Mouse (Mus musculus): ENCODE measurements at regions not wholly inside any gene's neighbourhood (a gene's known extent, or its start where the extent isn't known, plus 50 kb on each side); places are given as distances from the start of the nearest gene placed in this dataset.

DNA sequence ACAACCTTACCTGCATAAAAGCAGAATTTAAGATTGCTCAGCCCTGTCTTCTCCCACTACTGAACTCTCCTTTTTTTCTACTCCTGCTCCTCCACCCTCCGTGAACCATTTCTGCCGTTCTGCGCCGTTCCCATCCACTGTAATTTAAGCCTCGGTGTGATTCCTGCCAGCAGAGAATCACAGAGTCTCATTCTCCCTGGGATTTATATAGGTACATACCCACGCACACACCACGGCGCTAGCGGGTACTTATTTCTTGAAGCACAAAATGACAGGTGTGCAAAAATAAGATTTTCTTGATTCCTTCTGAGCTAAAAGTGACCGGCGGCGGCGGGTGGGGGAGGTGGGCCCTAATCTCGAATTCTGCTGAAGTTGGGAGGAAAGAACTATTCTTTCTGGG is 324.5 kb upstream of the Atp2b1 start:
- Histone ChIP-seq H3K4me2 (replicated peaks) (no peak overlapping the region), H3K36me3 (replicated peaks; ENCODE audit: control insufficient read depth, insufficient read depth) (no peaks in the 10 kb centered on the region), H3K27ac (no peak overlapping the region), H3K4me3 (replicated peaks; ENCODE audit: low read length) (no peak overlapping the region), H3K27me3 (ENCODE audit: control insufficient read depth, insufficient read depth, low read length) (no peaks in the 10 kb centered on the region), H3K9ac (no peak overlapping the region), H3K4me1 (replicated peaks; ENCODE audit: control insufficient read depth, insufficient read depth, low read length) (no peaks in the 10 kb centered on the region), H3K9me3 (ENCODE audit: control insufficient read depth, low read length) (no peaks in the 10 kb centered on the region)
- WGBS, result 86% methylated on average over 14 of the region's 14 CpGs
- ATAC-seq (ENCODE audit: low FRiP score) (no peak), DNase-seq (ENCODE audit: low spot score) (no peak)

DNA sequence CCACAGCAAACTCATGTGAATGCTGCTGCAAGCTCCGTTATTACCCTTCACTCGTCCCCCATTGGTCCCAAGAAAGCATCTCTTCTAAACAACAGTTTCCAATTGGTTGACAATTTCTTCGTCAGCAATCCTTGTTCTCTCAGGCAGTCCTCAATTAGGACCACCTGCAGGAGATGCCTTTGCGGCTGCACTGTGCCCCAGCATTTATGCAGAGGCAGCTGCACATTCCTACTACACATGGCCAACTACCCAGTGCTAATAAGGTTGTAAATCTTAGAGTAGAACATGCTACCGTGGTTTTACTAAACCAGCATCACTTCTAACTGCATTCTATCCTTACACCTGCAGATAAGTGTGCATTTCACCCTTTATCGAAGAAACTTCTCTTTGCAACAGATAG is 322.1 kb upstream of the Atp2b1 start:
- WGBS, result 84% methylated on average over 6 of the region's 6 CpGs
- ATAC-seq (ENCODE audit: low FRiP score) (no peak), DNase-seq (ENCODE audit: low spot score) (no peak)

DNA sequence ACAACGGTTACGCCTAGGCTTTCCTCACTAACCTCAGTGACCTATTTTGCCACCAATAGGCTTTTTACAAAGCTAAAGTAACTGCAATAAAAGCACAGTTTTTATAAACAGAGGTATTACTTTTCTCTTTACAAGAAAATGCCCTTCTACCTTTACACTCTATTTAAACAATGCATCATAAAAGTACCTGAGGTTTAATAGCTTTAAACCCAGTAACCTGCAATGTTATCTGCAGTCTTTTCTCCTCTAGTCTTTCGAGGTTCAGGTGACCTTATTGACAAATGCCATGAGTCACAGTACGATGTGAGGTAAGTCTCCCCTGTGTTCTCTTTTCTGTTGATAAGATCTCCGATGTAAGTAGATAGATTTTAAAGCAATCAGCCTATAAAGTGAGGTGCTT is 320.3 kb upstream of the Atp2b1 start:
- H3K27ac ChIP-seq, result no peak overlapping the region
- ATAC-seq (ENCODE audit: low FRiP score), result no peak
- H3K9me3 ChIP-seq (ENCODE audit: control insufficient read depth, low read length), result no peaks in the 10 kb centered on the region
- DNase-seq (ENCODE audit: low spot score), result no peak
- WGBS, result 84% methylated on average over 5 of the region's 5 CpGs
- no peaks in the 10 kb centered on the region for H3K36me3 ChIP-seq (replicated peaks; ENCODE audit: control insufficient read depth, insufficient read depth)
- no peak overlapping the region for H3K4me3 ChIP-seq (replicated peaks; ENCODE audit: low read length)
- H3K4me2 ChIP-seq (replicated peaks), result no peak overlapping the region
- H3K4me1 ChIP-seq (replicated peaks; ENCODE audit: control insufficient read depth, insufficient read depth, low read length), result no peaks in the 10 kb centered on the region
- H3K27me3 ChIP-seq (ENCODE audit: control insufficient read depth, insufficient read depth, low read length), result no peaks in the 10 kb centered on the region
- H3K9ac ChIP-seq, result no peak overlapping the region

More for the DNA sequence above, 322.1 kb upstream of the Atp2b1 start:
- Histone ChIP-seq H3K4me1 (replicated peaks; ENCODE audit: control insufficient read depth, insufficient read depth, low read length) (no peaks in the 10 kb centered on the region), H3K36me3 (replicated peaks; ENCODE audit: control insufficient read depth, insufficient read depth) (no peaks in the 10 kb centered on the region), H3K9ac (no peak overlapping the region), H3K4me3 (replicated peaks; ENCODE audit: low read length) (no peak overlapping the region), H3K27me3 (ENCODE audit: control insufficient read depth, insufficient read depth, low read length) (no peaks in the 10 kb centered on the region), H3K27ac (no peak overlapping the region), H3K4me2 (replicated peaks) (no peak overlapping the region), H3K9me3 (ENCODE audit: control insufficient read depth, low read length) (no peaks in the 10 kb centered on the region)

DNA sequence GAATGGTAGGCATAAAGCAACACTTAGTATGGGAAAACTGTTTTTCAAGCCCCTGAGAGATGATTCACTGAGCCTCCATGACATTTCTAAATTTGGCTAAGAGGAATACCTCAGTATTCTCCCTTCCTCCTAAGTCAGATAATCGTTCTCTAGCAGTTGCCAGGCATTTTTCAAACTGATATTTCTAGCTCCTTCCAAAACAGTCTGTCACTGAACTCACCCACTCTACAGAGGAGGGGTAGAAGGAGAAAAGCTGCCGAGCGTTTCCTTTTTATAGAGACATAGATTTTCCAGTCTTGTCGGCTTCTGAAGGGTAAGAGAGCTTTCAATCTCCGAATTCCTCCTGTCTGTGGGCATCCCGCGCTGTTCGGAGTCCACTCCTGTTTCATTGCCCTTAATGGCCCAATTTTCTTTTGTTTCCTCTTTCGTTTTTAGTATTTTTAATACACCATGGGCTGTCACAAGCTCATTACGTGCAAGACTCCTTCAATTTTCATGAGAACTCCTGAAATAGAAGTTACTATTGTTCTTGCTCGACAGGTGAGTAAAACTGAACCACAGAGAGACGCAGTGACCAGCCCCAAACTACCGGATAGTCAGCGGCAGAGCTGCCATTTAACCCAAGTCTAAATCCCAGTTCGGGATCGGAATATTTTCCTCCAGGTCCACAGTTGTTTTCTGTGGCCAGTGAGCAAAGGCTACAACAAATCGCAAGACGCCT is 305.8 kb upstream of the Atp2b1 start:
- Histone ChIP-seq H3K4me3 (replicated peaks; ENCODE audit: low read length) (no peak overlapping the region), H3K27me3 (ENCODE audit: control insufficient read depth, insufficient read depth, low read length) (no peaks in the 10 kb centered on the region), H3K27ac (no peak overlapping the region), H3K9me3 (ENCODE audit: control insufficient read depth, low read length) (no peaks in the 10 kb centered on the region), H3K9ac (no peak overlapping the region), H3K4me1 (replicated peaks; ENCODE audit: control insufficient read depth, insufficient read depth, low read length) (no peaks in the 10 kb centered on the region), H3K4me2 (replicated peaks) (no peak overlapping the region), H3K36me3 (replicated peaks; ENCODE audit: control insufficient read depth, insufficient read depth) (no peaks in the 10 kb centered on the region)
- WGBS, result 92% methylated on average over 18 of the region's 18 CpGs
- ATAC-seq (ENCODE audit: low FRiP score) (no peak), DNase-seq (ENCODE audit: low spot score) (no peak)

DNA sequence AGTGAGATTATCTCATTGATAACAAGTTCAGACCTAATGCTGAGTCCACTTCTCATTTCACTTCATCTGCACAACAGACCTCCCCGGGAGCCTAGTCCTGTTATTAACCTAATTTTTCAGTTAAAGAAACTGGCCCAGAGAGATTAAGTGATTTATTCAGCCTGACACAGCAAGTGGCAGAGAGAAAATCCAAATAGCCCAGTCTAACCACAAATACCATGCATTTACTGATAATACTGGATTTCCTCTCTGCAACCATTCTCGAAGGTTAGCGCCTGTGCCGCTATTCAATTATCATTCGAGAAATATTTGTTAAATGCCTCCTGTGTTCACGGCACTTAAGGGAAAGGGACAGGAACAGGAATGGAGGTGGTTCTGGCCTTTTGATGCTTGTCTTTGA is 303.5 kb upstream of the Atp2b1 start:
- no peak for DNase-seq (ENCODE audit: low spot score)
- whole genome bisulfite sequencing, result 79% methylated on average over 6 of the region's 6 CpGs

DNA sequence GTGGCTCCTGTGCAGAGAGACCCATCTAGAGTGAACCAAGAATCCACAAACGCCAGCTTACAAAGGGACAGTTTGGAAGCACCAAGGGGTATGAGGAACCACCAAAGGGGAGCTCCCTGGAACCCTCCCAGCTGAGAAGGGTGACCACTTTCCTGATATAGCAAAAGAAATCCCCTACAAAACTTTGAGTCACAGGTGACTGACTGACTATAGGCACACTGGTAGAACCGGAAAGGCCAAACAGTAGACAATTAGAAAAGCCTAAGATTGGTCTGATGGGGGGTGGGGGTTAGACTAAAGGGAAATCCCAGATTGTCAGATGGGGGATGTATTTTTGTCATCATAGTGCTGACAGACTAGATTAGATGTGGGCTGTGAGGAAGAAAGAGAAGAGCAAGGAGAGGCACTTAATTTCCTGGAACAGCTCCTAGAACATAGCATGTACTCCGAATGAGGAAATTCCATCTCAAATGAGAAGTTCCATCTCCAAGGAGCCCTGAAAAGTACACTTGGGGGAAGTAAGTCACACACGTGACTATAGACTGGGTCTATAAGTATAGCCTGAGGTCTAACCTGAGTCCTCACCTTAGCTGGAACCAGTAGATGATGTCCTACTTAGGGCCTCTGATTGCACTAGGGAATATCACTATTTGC is 302.4 kb upstream of the Atp2b1 start:
- H3K4me3 ChIP-seq (replicated peaks; ENCODE audit: low read length), result no peak overlapping the region

More for the DNA sequence above, 303.5 kb upstream of the Atp2b1 start:
- no peaks in the 10 kb centered on the region for H3K9me3 ChIP-seq (ENCODE audit: control insufficient read depth, low read length)
- no peaks in the 10 kb centered on the region for H3K4me1 ChIP-seq (replicated peaks; ENCODE audit: control insufficient read depth, insufficient read depth, low read length)
- H3K9ac ChIP-seq, result no peak overlapping the region
- no peaks in the 10 kb centered on the region for H3K27me3 ChIP-seq (ENCODE audit: control insufficient read depth, insufficient read depth, low read length)
- no peak for ATAC-seq (ENCODE audit: low FRiP score)
- H3K27ac ChIP-seq, result no peak overlapping the region
- H3K4me2 ChIP-seq (replicated peaks), result no peak overlapping the region
- no peaks in the 10 kb centered on the region for H3K36me3 ChIP-seq (replicated peaks; ENCODE audit: control insufficient read depth, insufficient read depth)
- no peak overlapping the region for H3K4me3 ChIP-seq (replicated peaks; ENCODE audit: low read length)

DNA sequence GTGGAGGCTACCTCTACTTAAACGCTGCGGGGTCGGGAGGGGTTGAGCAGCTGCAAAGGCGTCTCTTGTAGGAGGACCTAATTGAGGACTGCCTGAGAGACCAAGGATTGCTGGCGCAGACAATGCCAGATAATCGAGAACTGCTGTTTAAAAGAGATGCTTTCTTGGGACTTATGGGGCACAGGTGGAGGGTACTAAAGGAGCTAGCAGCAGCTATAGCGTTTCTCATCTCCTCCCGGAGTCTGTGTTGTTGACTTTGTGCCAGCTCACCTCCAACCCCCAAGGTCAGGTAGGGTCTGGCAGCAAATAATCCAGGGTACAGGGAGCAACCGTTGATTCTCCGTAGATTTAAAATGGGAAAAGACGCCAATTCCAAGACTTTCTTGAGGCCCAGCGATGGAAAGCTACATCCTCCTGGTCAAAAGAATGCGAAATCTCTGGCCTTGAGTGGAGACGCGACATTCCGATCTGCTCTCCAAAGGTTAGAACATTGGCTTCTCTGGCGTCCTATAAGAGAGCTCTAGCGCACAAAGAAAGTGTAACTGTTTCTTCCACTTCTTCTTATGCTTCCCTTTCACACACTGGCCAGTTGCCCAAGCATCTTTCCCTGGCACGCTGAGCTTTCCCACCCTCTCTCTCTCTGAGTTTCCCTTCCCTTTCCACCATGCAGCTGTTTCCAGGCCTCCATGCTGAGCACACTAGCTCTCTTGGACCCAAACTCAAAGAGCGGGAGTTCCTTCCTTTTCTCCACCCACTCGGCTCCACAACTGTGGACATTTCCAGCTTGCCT is 295.3 kb upstream of the Atp2b1 start:
- ATAC-seq (ENCODE audit: low FRiP score) (no peak), DNase-seq (ENCODE audit: low spot score) (no peak)
- H3K27ac ChIP-seq, result no peak overlapping the region
- H3K9me3 ChIP-seq (ENCODE audit: control insufficient read depth, low read length), result no peaks in the 10 kb centered on the region
- H3K27me3 ChIP-seq (ENCODE audit: control insufficient read depth, insufficient read depth, low read length), result no peaks in the 10 kb centered on the region
- no peak overlapping the region for H3K4me2 ChIP-seq (replicated peaks)
- H3K36me3 ChIP-seq (replicated peaks; ENCODE audit: control insufficient read depth, insufficient read depth), result no peaks in the 10 kb centered on the region
- WGBS, result 93% methylated on average over 21 of the region's 21 CpGs
- H3K4me3 ChIP-seq (replicated peaks; ENCODE audit: low read length), result no peak overlapping the region
- no peak overlapping the region for H3K9ac ChIP-seq
- no peaks in the 10 kb centered on the region for H3K4me1 ChIP-seq (replicated peaks; ENCODE audit: control insufficient read depth, insufficient read depth, low read length)

More for the DNA sequence above, 302.4 kb upstream of the Atp2b1 start:
- no peak for DNase-seq (ENCODE audit: low spot score)
- ATAC-seq (ENCODE audit: low FRiP score), result no peak
- Histone ChIP-seq H3K9me3 (ENCODE audit: control insufficient read depth, low read length) (no peaks in the 10 kb centered on the region), H3K4me2 (replicated peaks) (no peak overlapping the region), H3K9ac (no peak overlapping the region), H3K4me1 (replicated peaks; ENCODE audit: control insufficient read depth, insufficient read depth, low read length) (no peaks in the 10 kb centered on the region), H3K36me3 (replicated peaks; ENCODE audit: control insufficient read depth, insufficient read depth) (no peaks in the 10 kb centered on the region), H3K27me3 (ENCODE audit: control insufficient read depth, insufficient read depth, low read length) (no peaks in the 10 kb centered on the region), H3K27ac (no peak overlapping the region)
- 93% methylated on average over 4 of the region's 4 CpGs for WGBS

DNA sequence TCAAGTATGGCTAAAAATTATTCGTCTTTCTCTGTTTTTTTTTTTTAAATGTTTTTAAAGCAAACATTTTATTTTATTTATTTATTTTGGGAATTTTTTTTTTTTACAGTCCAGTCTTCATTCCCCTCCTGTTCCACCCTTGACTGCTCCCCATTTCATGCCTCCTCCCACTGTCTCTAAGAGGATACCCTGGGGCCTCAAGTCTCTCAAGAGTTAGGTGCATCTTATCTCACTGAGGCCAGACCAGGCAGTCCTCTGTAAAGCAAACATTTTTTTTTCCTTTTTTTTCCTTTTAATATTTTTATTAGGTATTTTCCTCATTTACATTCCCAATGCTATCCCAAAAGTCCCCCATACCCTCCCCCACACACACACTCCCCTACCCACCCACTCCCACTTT is 290.1 kb upstream of the Atp2b1 start:
- no peaks in the 10 kb centered on the region for H3K4me1 ChIP-seq (replicated peaks; ENCODE audit: control insufficient read depth, insufficient read depth, low read length)
- no peak overlapping the region for H3K4me3 ChIP-seq (replicated peaks; ENCODE audit: low read length)
- H3K36me3 ChIP-seq (replicated peaks; ENCODE audit: control insufficient read depth, insufficient read depth), result no peaks in the 10 kb centered on the region
- no peak overlapping the region for H3K9ac ChIP-seq
- WGBS, result 95% methylated on average over 1 of the region's 1 CpGs
- DNase-seq (ENCODE audit: low spot score) (no peak), ATAC-seq (ENCODE audit: low FRiP score) (no peak)
- no peak overlapping the region for H3K4me2 ChIP-seq (replicated peaks)
- H3K27ac ChIP-seq, result no peak overlapping the region
- H3K9me3 ChIP-seq (ENCODE audit: control insufficient read depth, low read length), result no peaks in the 10 kb centered on the region
- no peaks in the 10 kb centered on the region for H3K27me3 ChIP-seq (ENCODE audit: control insufficient read depth, insufficient read depth, low read length)

DNA sequence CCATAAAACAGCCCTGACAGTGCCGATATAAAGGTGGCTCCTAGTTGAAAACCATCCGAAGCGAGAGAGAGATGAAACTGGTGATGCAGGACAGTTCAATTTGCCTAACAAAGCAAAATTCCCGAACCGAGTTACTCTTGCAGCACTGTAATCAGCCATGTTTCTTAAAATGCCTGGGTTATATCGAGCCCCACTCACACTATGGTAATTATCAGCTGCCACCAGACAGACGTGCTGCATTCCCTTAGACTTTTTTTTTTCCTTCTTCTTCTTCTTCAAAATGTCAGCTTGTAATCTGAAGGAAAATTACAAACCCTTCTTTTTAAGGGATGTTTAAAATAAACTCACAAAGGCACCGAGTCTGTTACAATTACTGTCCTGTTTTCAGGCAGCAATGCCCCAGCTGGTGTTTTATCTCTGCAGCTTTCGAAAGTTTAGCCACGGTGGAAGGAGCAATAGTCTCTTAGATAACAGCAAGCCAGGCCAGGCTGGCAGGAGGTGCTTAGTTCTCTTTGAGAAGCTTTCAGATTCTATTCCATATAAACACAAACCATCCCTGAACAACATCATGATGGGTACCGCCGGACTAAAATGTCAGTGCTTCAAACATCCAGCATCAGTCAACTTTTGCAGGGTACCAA is 289.4 kb upstream of the Atp2b1 start:
- ATAC-seq (ENCODE audit: low FRiP score) (no peak), DNase-seq (ENCODE audit: low spot score) (no peak)
- Histone ChIP-seq H3K4me1 (replicated peaks; ENCODE audit: control insufficient read depth, insufficient read depth, low read length) (no peaks in the 10 kb centered on the region), H3K9me3 (ENCODE audit: control insufficient read depth, low read length) (no peaks in the 10 kb centered on the region), H3K27ac (no peak overlapping the region), H3K36me3 (replicated peaks; ENCODE audit: control insufficient read depth, insufficient read depth) (no peaks in the 10 kb centered on the region), H3K4me2 (replicated peaks) (0 out of 2 replicates have a peak overlapping the region, but pooled peaks have one; percentile 2), H3K27me3 (ENCODE audit: control insufficient read depth, insufficient read depth, low read length) (no peaks in the 10 kb centered on the region), H3K4me3 (replicated peaks; ENCODE audit: low read length) (no peak overlapping the region), H3K9ac (no peak overlapping the region)
- 63% methylated on average over 12 of the region's 12 CpGs for WGBS
